Mouse (Mus musculus) intestine, postnatal 0 days (tissue): Measurements from ENCODE around the gene Ttc34. TPM values are rescaled to one million over a fixed set of nuclear protein-coding genes. Genes with fewer than 3 reads are reported as not detected.

Experiments used
- ATAC-seq: fragments of 200-750 bp; cut with Nextera tagmentation; 2 replicates; pipeline ENCODE4 v1.8.0; 2017; ENCODE audit warnings: mild to moderate bottlenecking, moderate TSS enrichment, moderate library complexity
- H3K27ac ChIP-seq: fragments of 300-500 bp; sonication (generic); 2 replicates; pipeline ENCODE4 v1.5.1; 2014; ENCODE audit warnings: mild to moderate bottlenecking, low read depth, low read length, moderate library complexity
- H3K27me3 ChIP-seq: fragments of 300-500 bp; sonication (generic); replicated peaks from 2 replicates; pipeline ENCODE4 v1.6.1; 2014; ENCODE audit warnings: low read length, mixed read lengths; ENCODE audit not compliant: control insufficient read depth, insufficient read depth
- H3K36me3 ChIP-seq: fragments of 300-500 bp; sonication (generic); 2 replicates; pipeline ENCODE4 v1.6.1; 2014; ENCODE audit warnings: mild to moderate bottlenecking, moderate library complexity; ENCODE audit not compliant: control insufficient read depth, insufficient read depth
- H3K4me1 ChIP-seq: fragments of 300-500 bp; sonication (generic); replicated peaks from 2 replicates; pipeline ENCODE4 v1.6.1; 2014; ENCODE audit warnings: antibody characterized with exemption, low read length, mixed read lengths; ENCODE audit not compliant: control insufficient read depth, insufficient read depth
- H3K4me2 ChIP-seq: fragments of 300-500 bp; sonication (generic); replicated peaks from 2 replicates; pipeline ENCODE4 v1.6.1; 2014; ENCODE audit warnings: low read depth, mild to moderate bottlenecking, moderate library complexity
- H3K4me3 ChIP-seq: fragments of 300-500 bp; sonication (generic); 2 replicates; pipeline ENCODE4 v1.5.1; 2014; ENCODE audit warnings: low read depth, low read length
- H3K9ac ChIP-seq: fragments of 300-500 bp; sonication (generic); 2 replicates; pipeline ENCODE4 v1.6.1; 2014; ENCODE audit warnings: mild to moderate bottlenecking, low read depth, low read length
- H3K9me3 ChIP-seq: fragments of 300-500 bp; sonication (generic); 2 replicates; pipeline ENCODE4 v1.6.1; 2016; ENCODE audit warnings: mixed run types; ENCODE audit not compliant: control insufficient read depth
- CTCF ChIP-seq: sonication (generic); IDR thresholded peaks from 2 replicates; pipeline ENCODE4 v1.5.1; 2016; ENCODE audit warnings: low read depth, mild to moderate bottlenecking, control low read depth, antibody characterized with exemption, moderate library complexity
- WGBS: fragments of 180-500 bp; shearing (Covaris S2); extraction: QIAGEN DNeasy Blood & Tissue Kit; methylation state at CpG from one replicate; pipeline ENCODE4 v1.1.7; 2014; 5-methylcytosine and 5-hydroxymethylcytosine counted together
- polyA plus RNA-seq: library from polyadenylated mRNA; unstranded; fragments of >200 nt; fragmentation: Nextera tagmentation; extraction: Ambion mirVana; gene quantifications from 2 replicates; pipeline ENCODE4 v1.2.1, GENCODE M21; 2015

The Ttc34 gene
- polyA plus RNA-seq, 1 experiment from 2014 or later: not detected

DNA sequence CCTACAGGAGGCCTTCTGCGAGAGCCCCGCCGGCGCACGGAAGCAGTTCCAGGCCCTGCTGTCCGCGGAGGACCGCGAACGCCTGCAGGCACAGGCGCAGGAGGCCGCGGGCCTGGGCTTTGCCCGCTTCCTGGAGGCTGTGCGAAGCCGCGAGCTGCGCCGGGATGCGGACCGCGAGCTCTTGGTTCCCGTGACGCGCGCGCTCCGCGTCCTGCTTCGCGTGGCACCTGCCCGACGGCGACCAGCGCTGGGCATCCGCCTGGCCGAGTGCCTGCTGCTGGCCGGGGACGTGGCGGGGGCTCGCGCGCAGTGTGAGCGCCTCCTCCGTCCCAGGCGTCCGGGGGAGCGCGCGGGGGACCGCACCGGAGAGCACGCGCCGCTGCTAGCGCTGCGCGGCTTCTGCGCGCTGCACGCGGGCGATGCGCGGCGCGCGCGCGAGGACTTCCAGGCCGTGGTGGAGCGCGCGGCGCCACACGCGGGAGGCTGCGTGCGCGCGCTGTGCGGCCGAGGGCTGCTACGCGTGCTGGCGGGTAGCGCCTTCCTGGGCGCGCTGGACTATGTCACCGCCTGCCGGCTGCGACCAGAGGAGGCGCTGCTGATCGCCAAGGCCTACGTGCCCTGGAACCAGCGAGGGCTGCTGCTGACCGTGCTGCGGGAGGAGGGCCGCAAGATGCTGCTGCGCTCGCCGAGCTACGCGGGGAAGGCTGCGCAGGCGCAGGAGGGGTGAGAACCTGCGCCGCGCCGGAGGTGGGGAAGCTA is 18.6 kb downstream of the Ttc34 start:
- no peak overlapping the region for H3K27ac ChIP-seq
- ATAC-seq: peak; percentile 90
- peak overlapping the region; percentile 45 for H3K4me3 ChIP-seq
- WGBS: under 1% methylated on average over 74 of the region's 110 CpGs
- TF ChIP-seq CTCF: peak; percentile 84
- H3K4me1 ChIP-seq: no peaks in the 10 kb centered on the region
- peak overlapping the region; percentile 85 for H3K4me2 ChIP-seq
- no peaks in the 10 kb centered on the region for H3K36me3 ChIP-seq
- peaks cover 25% of the 10 kb centered on the region for H3K27me3 ChIP-seq
- no peaks in the 10 kb centered on the region for H3K9me3 ChIP-seq
- peak overlapping the region; percentile 32; the same call in 1 of the 2 replicates for H3K9ac ChIP-seq

DNA sequence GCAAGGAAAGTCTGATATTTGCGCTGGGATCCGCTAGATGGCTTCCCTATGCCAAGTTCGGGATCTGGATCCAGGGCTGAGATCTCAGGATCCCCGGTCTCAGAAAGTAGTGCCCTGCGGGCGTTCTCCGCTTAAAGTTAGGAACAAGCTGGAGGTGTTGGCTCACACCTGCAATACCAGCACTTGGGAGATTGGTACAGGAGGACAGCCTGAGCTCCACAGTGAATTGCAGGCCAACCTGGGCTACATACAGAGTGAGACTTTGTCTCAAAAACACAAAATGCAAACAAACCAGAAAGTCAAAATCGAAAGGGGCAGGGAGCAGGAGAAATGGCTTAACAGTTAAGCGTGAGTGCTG is 19.2 kb downstream of the Ttc34 start:
- H3K9ac ChIP-seq: 0 out of 2 replicates have a peak overlapping the region, but pooled peaks have one; percentile 32
- H3K4me3 ChIP-seq: peak overlapping the region; percentile 45
- ATAC-seq: 0 out of 2 replicates have a peak, but pooled peaks have one; percentile 15

DNA sequence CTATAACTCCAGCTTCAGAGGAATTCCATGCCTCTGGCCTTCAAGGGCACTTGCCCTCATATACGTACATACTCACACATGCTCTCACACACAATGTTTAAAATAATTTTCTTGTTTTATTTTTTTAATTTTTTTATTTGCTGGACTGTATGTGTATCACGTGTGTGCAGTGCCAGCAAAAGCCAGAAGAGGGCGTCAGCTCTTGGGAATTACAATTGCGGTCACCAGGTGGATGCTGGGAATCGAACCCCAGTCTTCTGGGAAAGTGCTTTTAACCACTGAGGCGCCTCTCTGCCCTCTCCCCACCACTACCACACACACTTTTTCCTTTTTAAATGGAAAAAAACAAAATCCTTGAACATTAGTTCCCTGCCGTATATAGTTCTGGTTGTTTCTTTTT is 19.6 kb downstream of the Ttc34 start:
- 0 out of 2 replicates have a peak, but pooled peaks have one; percentile 8 for TF ChIP-seq CTCF

More for the DNA sequence above, 19.2 kb downstream of the Ttc34 start:
- Histone ChIP-seq H3K27ac (no peak overlapping the region), H3K4me1 (no peaks in the 10 kb centered on the region), H3K9me3 (no peaks in the 10 kb centered on the region), H3K27me3 (peaks cover 25% of the 10 kb centered on the region), H3K36me3 (no peaks in the 10 kb centered on the region), H3K4me2 (peak overlapping the region; percentile 85)
- WGBS: 11% methylated on average over 9 of the region's 9 CpGs
- no peak for TF ChIP-seq CTCF

DNA sequence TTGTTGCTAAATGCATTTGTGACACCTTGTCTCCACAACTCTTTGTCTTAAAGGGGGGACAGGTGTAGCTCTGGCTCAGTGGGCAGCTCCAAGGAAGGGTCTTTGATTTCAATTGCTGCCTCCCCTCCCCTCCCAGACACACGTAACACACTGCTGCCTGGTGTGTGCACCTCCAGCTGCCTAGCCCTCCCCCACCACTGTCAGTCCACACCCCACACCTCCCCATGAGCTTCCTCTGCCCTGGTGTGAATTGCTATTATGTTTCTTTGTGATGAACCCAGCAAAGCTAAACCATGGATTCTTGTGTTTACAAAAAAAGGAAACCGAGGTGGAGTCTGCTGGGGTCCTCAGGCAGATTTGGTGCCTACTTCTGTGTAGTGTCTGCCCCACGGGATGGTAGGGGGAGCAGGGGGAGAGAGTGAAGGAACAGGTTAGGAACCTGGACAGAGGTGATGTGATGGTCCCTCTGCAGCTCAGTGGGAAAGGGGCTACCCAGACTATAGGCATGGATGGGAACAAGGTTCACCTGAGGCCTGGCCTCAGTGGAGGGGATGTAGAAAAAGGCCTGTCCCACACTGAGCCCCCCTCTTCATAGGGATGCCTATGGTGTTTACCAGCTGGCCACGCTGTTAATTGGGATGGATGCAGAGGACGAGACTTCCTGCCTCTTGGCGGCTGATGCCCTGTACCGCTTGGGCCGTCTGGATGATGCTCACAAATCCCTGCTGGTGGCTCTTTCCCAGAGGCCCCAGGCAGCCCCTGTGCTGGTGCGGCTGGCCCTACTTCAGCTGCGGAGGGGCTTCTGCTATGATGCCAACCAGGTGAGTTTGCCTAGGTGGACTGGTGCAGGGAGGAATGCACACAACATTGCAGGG is 20.3 kb downstream of the Ttc34 start:
- no peak for ATAC-seq
- no peak overlapping the region for H3K4me2 ChIP-seq
- H3K4me3 ChIP-seq: no peak overlapping the region
- no peaks in the 10 kb centered on the region for H3K4me1 ChIP-seq
- peaks cover 25% of the 10 kb centered on the region for H3K27me3 ChIP-seq
- WGBS: 80% methylated on average over 10 of the region's 10 CpGs
- no peak overlapping the region for H3K27ac ChIP-seq
- H3K36me3 ChIP-seq: no peaks in the 10 kb centered on the region
- H3K9ac ChIP-seq: no peak overlapping the region
- H3K9me3 ChIP-seq: no peaks in the 10 kb centered on the region
- no peak for TF ChIP-seq CTCF

More for the DNA sequence above, 19.6 kb downstream of the Ttc34 start:
- Histone ChIP-seq H3K9me3 (no peaks in the 10 kb centered on the region), H3K4me1 (no peaks in the 10 kb centered on the region), H3K4me2 (peak overlapping the region; percentile 85), H3K4me3 (no peak overlapping the region), H3K27me3 (peaks cover 25% of the 10 kb centered on the region), H3K9ac (no peak overlapping the region), H3K27ac (no peak overlapping the region), H3K36me3 (no peaks in the 10 kb centered on the region)
- no peak for ATAC-seq
- 86% methylated on average over 7 of the region's 7 CpGs for WGBS

DNA sequence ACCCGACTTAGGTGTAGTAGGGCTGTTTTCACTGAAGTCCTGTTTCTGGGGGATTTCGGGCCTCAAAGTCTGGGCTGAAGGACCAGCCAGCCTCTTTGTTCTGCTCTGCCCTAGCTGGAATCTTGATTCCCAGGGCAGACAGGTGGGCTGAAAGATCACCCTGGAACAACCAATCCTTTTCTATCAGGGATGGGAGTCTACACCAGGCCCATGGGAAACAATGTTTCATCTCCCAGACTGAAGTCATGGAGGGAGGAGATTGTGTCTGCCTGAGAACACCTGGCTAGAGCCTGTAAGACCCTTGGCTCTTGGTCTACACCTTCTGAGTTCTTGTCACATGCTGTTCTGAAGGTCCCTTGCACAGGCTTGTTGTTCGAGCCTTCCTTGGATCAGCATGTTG is 21.3 kb downstream of the Ttc34 start:
- 72% methylated on average over 3 of the region's 3 CpGs for WGBS
- Histone ChIP-seq H3K27me3 (peaks cover 24% of the 10 kb centered on the region), H3K36me3 (no peaks in the 10 kb centered on the region), H3K27ac (no peak overlapping the region), H3K4me3 (no peak overlapping the region), H3K9ac (no peak overlapping the region), H3K4me2 (no peak overlapping the region), H3K9me3 (no peaks in the 10 kb centered on the region), H3K4me1 (no peaks in the 10 kb centered on the region)
- ATAC-seq: no peak
- no peak for TF ChIP-seq CTCF

DNA sequence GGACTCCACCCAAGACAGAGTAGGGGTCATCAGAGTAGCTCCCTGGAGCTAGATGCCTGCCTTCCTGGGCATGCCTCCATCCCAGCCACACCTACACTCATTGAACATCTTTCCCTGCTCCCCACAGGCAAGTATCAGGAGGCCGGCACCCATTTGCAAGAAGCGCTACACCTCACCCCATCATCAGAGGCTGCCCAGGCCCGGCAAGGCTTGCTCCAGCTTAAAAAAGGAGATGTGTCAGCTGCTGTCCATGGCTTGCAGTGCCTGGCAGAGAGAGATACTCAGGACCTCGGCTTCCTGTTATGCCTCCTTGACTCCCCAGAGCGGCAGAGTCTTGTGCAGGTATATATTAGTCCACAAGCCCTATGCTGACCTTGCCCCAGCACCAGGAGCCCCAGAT is 24.7 kb downstream of the Ttc34 start:
- no peak for ATAC-seq
- Histone ChIP-seq H3K36me3 (no peaks in the 10 kb centered on the region), H3K27ac (no peak overlapping the region), H3K4me3 (no peak overlapping the region), H3K4me1 (no peaks in the 10 kb centered on the region), H3K4me2 (no peak overlapping the region), H3K27me3 (no peaks in the 10 kb centered on the region), H3K9ac (no peak overlapping the region), H3K9me3 (no peaks in the 10 kb centered on the region)
- WGBS: 80% methylated on average over 5 of the region's 5 CpGs
- TF ChIP-seq CTCF: no peak
